Mouse (Mus musculus) fat pad, adult 2 months (tissue): ENCODE measurements around the gene Tmx4.
"Not testable (repeated sequence)": the region's sequence is repeated elsewhere in the genome, so short reads cannot be mapped to it uniquely, and the experiment has no call there.

ENCODE experiments used
- DNase-seq: peaks from one replicate; pipeline ENCODE4 v3.0.0-alpha.2; 2011; ENCODE audit warnings: low read depth, low spot score; ENCODE audit errors: extremely low read depth

Gene Tmx4

GRCm38 (mm10) chr2:134643514-134644300, at the start of gene Tmx4:
Gene Tmx4 (minus strand): TSS chr2:134644145.
- DNase-seq, result peak; percentile 47

GRCm38 (mm10) chr2:134692125-134692524, 48.2 kb upstream of the Tmx4 start:
- DNase-seq, result no peak

DNA sequence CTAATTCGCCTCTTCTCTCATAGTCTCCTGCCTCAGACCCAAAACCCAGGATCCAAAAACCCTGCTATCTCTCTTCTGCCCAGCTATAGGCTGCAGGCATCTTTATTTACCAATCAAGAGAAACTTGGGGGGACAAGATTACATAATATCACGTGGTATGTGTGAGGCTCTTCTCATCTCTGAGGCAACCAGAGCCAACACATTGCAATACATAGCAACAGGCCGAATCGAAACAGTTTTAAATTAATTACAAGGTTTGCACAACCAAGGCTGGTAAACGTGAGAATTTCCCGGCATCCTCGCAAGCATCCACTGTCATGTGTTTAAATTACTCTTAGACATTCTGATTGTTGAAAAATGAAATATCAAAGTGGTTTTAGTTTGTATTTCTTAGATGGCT, 47.1 kb upstream of the Tmx4 start:
- no peak for DNase-seq

DNA sequence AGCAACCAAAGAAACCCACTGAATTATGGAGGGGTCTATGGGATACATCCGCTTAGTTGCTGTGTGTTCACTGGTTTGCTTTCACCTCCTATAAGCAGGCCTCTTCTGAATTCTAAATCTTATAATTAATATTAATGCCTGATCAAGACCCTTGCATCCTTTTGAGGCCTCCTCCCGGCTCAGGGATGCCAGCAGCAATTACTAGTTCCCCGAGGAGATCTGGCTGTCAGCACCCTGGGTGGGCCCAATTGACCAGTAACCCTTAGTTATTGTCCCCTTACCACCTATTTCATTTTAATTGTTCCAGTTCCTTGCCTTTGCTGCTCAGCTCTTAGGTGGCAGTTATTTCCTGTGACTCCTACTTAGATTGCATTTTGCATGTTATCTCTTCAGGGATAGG, 38.4 kb upstream of the Tmx4 start:
- DNase-seq, result no peak

GRCm38 (mm10) chr2:134681271-134681961, 37.5 kb upstream of the Tmx4 start:
- DNase-seq, result no peak

- no peak for DNase-seq
These were observed 35.6 kb upstream of the Tmx4 start for GRCm38 (mm10) chr2:134679567-134679966.

- no peak for DNase-seq
These were observed 31.5 kb upstream of the Tmx4 start for GRCm38 (mm10) chr2:134675465-134675864.

- DNase-seq, result no peak
These were observed 29.7 kb upstream of the Tmx4 start for GRCm38 (mm10) chr2:134673604-134674003.

DNA sequence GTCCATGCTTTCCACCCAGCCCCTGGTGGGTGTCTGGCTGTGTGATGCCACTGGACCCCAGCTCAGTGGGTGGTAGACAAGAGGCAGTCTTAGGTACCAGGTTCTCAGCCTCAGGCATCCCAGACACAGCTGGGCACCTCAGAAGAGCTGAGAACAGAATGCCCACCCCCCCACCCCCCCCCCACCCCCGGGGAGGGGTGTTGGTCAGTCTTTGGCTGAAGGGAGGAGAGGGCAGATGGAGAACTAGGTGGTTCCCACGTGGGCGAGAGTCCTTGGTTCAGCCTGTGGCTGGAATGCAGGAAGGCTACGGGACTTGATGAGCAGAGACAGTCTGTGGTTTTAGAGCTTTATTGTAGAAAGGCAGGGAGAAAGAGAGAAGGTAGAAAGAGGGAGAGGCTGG, 12.5 kb upstream of the Tmx4 start:
- DNase-seq, result no peak

- peak; percentile 74 for DNase-seq
These were observed 10.7 kb upstream of the Tmx4 start for GRCm38 (mm10) chr2:134654668-134655067.

GRCm38 (mm10) chr2:134652759-134653158, 8.8 kb upstream of the Tmx4 start:
- no peak for DNase-seq

DNA sequence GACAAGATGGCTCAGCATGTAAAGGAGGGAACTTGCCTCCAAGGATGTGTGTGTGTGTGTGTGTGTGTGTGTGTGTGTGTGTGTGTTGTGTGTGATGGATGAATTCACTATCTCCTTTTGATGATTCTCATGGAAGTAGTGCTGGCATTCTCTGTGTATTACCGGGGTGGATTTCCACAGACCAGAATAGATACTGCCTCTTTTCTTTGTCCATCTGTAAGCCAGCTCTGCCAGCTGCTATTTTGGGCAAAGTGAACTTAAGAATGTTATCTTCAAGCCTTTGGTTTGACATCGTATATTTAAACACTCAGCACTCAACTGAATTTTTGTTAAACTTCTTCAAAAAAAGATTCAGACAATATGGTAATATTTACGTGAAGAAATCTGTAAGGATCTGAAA, 5.1 kb upstream of the Tmx4 start:
- DNase-seq, result no peak

DNA sequence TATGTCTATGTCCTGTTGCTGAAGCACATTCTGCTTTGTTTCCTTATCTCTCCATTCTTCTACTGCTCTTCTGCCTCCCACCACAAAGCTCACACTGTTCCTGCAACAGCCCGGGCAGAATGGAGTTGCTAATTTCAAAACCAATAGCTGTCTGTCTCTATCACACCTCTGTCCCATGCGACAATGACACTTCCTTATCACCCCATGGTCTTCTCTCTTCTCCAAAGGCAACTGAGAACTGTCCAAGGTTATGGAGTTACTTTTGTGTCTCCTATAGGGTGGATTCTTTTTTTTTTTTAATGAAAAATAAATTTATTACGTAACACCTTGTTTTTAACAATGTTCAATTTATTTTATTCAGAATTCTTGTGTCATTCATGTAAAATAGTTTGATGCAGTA, 1.8 kb upstream of the Tmx4 start:
- no peak for DNase-seq

DNA sequence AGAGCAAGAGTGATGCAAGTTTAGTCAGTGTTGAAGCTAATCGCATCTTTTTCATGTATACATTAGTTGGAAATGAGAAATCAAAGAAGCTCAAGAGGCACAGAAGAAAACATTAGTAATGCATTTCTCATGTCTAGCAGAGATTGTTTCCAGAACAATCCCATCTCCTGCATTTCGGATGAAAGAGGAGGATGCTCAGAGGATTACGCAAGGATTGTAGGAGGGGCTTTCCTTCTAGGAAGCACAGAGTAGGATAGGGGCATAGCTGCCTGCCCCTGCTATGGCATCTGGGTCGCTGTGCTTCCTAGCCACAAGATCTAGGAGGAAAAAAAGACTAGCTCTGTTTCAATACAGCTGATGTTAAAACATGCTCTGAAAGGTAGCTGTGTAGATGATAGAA, 1.2 kb upstream of the Tmx4 start:
- DNase-seq, result no peak

- DNase-seq, result no peak
These were observed 462 bp upstream of the Tmx4 start for GRCm38 (mm10) chr2:134644301-134644912.

GRCm38 (mm10) chr2:134642377-134642776, 1.6 kb downstream of the Tmx4 start:
- DNase-seq, result no peak

GRCm38 (mm10) chr2:134641372-134641771, 2.6 kb downstream of the Tmx4 start:
- no peak for DNase-seq

- DNase-seq, result no peak
These were observed 3.5 kb downstream of the Tmx4 start for GRCm38 (mm10) chr2:134640398-134640797.

GRCm38 (mm10) chr2:134628541-134628940, 15.4 kb downstream of the Tmx4 start:
- DNase-seq, result not testable (repeated sequence)

DNA sequence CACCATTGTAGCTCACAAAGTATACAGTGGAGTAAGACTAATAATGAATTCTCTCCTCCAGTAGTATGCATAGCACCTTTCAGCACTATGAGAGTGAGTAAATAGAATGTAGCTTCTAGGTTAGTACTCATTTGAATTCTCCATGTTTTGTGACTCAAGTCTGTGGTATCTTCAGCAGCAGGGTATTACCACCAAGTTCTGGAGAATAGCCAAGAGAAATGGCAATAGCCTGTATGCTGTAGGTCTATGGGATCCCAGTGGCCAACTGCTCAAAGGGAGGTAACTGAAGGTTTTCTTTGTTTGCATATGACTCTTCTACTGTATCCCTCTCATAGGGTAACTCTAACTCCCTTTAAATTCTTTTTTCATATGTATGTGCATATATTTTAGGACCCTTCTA, 39.0 kb downstream of the Tmx4 start:
- no peak for DNase-seq

DNA sequence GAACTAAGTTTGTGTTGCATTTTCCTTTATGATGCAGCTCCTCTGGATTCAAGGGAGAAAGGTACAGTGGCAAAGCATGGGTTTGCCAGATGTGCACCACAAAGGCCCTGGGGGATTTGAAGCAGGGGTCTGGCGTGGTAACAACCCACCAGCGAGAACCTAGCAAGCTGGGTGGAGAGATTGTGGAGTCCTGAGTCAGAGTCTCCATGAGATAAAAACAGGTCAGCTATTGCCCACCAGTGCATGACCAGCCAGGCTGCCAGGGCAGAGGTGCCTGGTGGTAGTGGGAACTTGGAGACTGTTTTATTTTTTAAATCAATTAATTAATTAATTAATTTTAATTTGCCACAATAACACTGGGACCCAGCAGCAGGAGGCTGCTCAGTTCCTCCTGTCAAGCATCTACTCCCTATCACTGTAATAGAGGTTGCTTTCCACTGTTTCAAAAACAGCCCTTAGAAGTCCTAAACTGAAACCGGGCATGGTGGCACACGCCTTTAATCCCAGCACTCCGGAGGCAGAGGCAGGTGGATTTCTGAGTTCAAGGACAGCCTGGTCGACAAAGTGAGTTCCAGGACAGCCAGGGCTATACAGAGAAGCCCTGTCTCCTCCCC, 52.8 kb downstream of the Tmx4 start:
- no peak for DNase-seq

DNA sequence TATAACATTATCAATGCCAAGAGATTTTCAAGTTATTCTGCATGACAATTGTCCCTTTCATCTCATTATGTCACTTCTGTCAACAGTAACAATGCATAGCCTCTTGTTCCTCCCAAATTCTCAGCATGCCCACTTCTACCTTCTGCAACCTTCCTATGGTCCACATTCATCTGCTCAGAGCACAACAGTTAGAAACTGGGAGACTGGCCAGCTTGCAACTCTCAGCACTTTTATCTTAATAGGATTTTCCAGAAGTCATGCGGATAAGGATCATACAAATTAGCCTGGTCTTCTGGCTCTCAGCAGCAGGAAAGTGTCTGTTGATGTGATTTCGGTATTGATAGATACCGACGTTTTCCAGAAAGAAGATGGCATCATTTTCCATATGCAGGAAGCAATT, 58.7 kb downstream of the Tmx4 start:
- no peak for DNase-seq
